ENCODE assay signal across 16 mouse cellular contexts in genomic region chr1:159723733-159724132, GRCm38 (mm10).
"Had no signal": no experiment of that assay in that cellular context is flagged by ENCODE, and none has a peak within 500 bp of the region (broad histone marks: within the 10 kb centered on the region; RNA-seq: fewer than 3 reads in every experiment).

No protein-coding gene starts in this region.

- ATAC-seq: liver, embryonic 12.5 days; liver, postnatal 0 days; lung, postnatal 0 days; midbrain, embryonic 13.5 days; midbrain, embryonic 15.5 days; midbrain, embryonic 16.5 days had no signal

- DNase-seq: left cerebral cortex, postnatal 4 days; liver; liver, embryonic 13.5 days; liver, postnatal 0 days; lung, adult 18-20 months; lung, adult 2 months; lung, embryonic 14.5 days; lung, postnatal 10 days; lung, postnatal 14 days; lung, postnatal 4 days; midbrain, embryonic 14.5 days had no signal
